Mouse (Mus musculus) stomach, postnatal 0 days (tissue): Measurements from ENCODE around the gene Prpf19.

Source experiments
- CTCF ChIP-seq: IDR thresholded peaks from 2 replicates; pipeline ENCODE4 v1.5.1; 2016; ENCODE audit warnings: antibody characterized with exemption, low read depth, mild to moderate bottlenecking, moderate library complexity
- EP300 ChIP-seq: optimal IDR thresholded peaks from 2 replicates; pipeline ENCODE3; 2016; ENCODE audit warnings: antibody characterized with exemption

DNA sequence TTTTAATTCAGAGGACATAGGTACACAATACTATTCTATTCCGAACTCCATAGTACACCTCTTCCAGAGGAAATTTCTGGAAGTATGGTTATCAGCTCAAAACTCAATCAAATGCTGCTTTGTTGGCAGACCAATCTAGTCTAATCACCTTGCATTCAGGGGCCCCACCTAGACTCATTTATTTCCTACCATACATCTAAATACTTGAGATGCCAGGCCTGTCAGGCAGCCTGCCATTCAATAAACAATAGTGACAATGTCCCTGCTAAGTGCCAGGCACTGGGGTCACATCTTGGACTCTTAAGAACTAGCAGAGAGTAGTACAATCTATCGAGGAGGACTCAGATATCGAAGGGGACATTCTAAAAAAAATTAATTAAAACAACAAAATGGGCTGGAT lies 2.8 kb upstream of the Prpf19 start:
- no peak for TF ChIP-seq CTCF
- TF ChIP-seq EP300, result no peak
